Comparison of ENCODE assay signal across 8 mouse cellular contexts in genomic region chr11:61665991-61666799, GRCm38 (mm10). TPM values are rescaled to one million over a fixed set of nuclear protein-coding genes. Genes with fewer than 3 reads are reported as not detected.
A peak's percentile ranks its signal among the peaks of the same experiment; 100 is the strongest.
DNase-seq lines count a peak whose midpoint lies in the region.

No protein-coding gene starts in this region.

- intact Hi-C loops in gastrocnemius, postnatal 14 days (cut with DNase I; ENCODE audit: low total_unique reads): loop anchor here (2.0 kb wide), 2 partner anchors 43 to 49 kb away; no protein-coding TSS in a partner anchor

- DNase-seq in adrenal gland, adult (ENCODE audit: inconsistent age in 2 of 2, low spot score in 1 of 2): peak; percentile 60 to 85
- no peak for DNase-seq in adrenal gland, postnatal 4 days (ENCODE audit: low spot score in 2 of 2)
- peak; percentile 41 for DNase-seq in ovary, postnatal 14 days (ENCODE audit: low spot score)
- DNase-seq in ovary, adult 18-20 months (ENCODE audit: low spot score): no peak
- peak; percentile 79 for DNase-seq in brain, adult 2 months (ENCODE audit: low read depth, low spot score)
- DNase-seq in gastrocnemius, postnatal 14 days: peak; percentile 52
- peak; percentile 57 to 60 for DNase-seq in left cerebral cortex, adult 18-20 months (ENCODE audit: low spot score in 2 of 2)
- DNase-seq in retina, adult 2 months (ENCODE audit: low read depth, low spot score): peak; percentile 8

RNA-seq across cellular contexts. Expression of gene Grap, which starts 13.1 kb away (rescaled TPM):
- 10 to 100 TPM in 1 of 2 experiments, 1 to 10 TPM in 1; 9.1 to 10.8 TPM for total RNA-seq in adrenal gland, postnatal 4 days (2021)
- 1 to 10 TPM; 7.0 to 9.9 TPM for total RNA-seq in gastrocnemius, postnatal 14 days (2021)
- 1 to 10 TPM; 3.2 to 4.5 TPM for total RNA-seq in left cerebral cortex, adult 18-20 months (2021)

RNA-seq across cellular contexts. Expression of gene Fam83g, which starts 17.7 kb away (rescaled TPM):
- 1 to 10 TPM; 1.7 to 2.9 TPM for total RNA-seq in adrenal gland, postnatal 4 days (2021)
- under 1 TPM; 0.09 to 0.10 TPM for total RNA-seq in gastrocnemius, postnatal 14 days (2021)
- under 1 TPM in 1 of 2 experiments, not detected in 1; 0.12 TPM for total RNA-seq in left cerebral cortex, adult 18-20 months (2021)

RNA-seq across cellular contexts. Expression of gene Slc5a10, which starts 54.4 kb away (rescaled TPM):
- total RNA-seq in adrenal gland, postnatal 4 days (2021): 1 to 10 TPM in 1 of 2 experiments, under 1 TPM in 1; 0.23 to 5.6 TPM
- total RNA-seq in gastrocnemius, postnatal 14 days (2021): not detected
- under 1 TPM in 1 of 2 experiments, not detected in 1; 0.19 TPM for total RNA-seq in left cerebral cortex, adult 18-20 months (2021)

Comparison
In these comparisons a context has a peak if more than half of its experiments do, and no peak if none do; other contexts are left out.
1. DNase-seq: peak in adrenal gland, adult (2 of 2), ovary, postnatal 14 days (single experiment), brain, adult 2 months (single experiment), gastrocnemius, postnatal 14 days (single experiment), left cerebral cortex, adult 18-20 months (2 of 2) and retina, adult 2 months (single experiment); none in adrenal gland, postnatal 4 days (0 of 2) and ovary, adult 18-20 months (single experiment).